Mouse (Mus musculus) stomach, postnatal 0 days (tissue): ENCODE measurements around the gene Aven. TPM values are rescaled to one million over a fixed set of nuclear protein-coding genes. Genes with fewer than 3 reads are reported as not detected.
A peak's percentile ranks its signal among the peaks of the same experiment; 100 is the strongest.

Experiments used
- ATAC-seq: fragments of 200-750 bp; cut with Nextera tagmentation; 2 replicates; pipeline ENCODE4 v1.8.0; 2017; ENCODE audit not compliant: low FRiP score, low TSS enrichment
- DNase-seq: peaks from one replicate; pipeline ENCODE4 v3.0.0-alpha.2; 2016; ENCODE audit warnings: low spot score
- H3K27ac ChIP-seq: fragments of 300-500 bp; sonication (generic); replicated peaks from 2 replicates; pipeline ENCODE4 v1.5.1; 2014; ENCODE audit warnings: mild to moderate bottlenecking, control low read depth
- H3K27me3 ChIP-seq: fragments of 300-500 bp; sonication (generic); 2 replicates; pipeline ENCODE4 v1.6.1; 2014; ENCODE audit warnings: low read length; ENCODE audit not compliant: control insufficient read depth, insufficient read depth
- H3K36me3 ChIP-seq: fragments of 300-500 bp; sonication (generic); 2 replicates; pipeline ENCODE4 v1.6.1; 2014; ENCODE audit warnings: low read length, mixed read lengths; ENCODE audit not compliant: control insufficient read depth, insufficient read depth
- H3K4me1 ChIP-seq: fragments of 300-500 bp; sonication (generic); replicated peaks from 2 replicates; pipeline ENCODE4 v1.6.1; 2014; ENCODE audit warnings: antibody characterized with exemption; ENCODE audit not compliant: control insufficient read depth, insufficient read depth
- H3K4me2 ChIP-seq: fragments of 300-500 bp; sonication (generic); replicated peaks from 2 replicates; pipeline ENCODE4 v1.6.1; 2014; ENCODE audit warnings: low read depth, mild to moderate bottlenecking, control low read depth, moderate library complexity
- H3K4me3 ChIP-seq: fragments of 300-500 bp; sonication (generic); 2 replicates; pipeline ENCODE4 v1.5.1; 2014; ENCODE audit warnings: low read depth, low read length, control low read depth
- H3K9ac ChIP-seq: fragments of 300-500 bp; sonication (generic); 2 replicates; pipeline ENCODE4 v1.6.1; 2014; ENCODE audit warnings: mild to moderate bottlenecking, low read length, control low read depth, mixed read lengths
- H3K9me3 ChIP-seq: fragments of 300-500 bp; sonication (generic); 2 replicates; pipeline ENCODE4 v1.6.1; 2016; ENCODE audit warnings: low read length; ENCODE audit not compliant: control insufficient read depth
- CTCF ChIP-seq: IDR thresholded peaks from 2 replicates; pipeline ENCODE4 v1.5.1; 2016; ENCODE audit warnings: antibody characterized with exemption, low read depth, mild to moderate bottlenecking, moderate library complexity
- EP300 ChIP-seq: optimal IDR thresholded peaks from 2 replicates; pipeline ENCODE3; 2016; ENCODE audit warnings: antibody characterized with exemption
- WGBS: fragments of 180-500 bp; shearing (Covaris S2); extraction: QIAGEN DNeasy Blood & Tissue Kit; methylation state at CpG from one replicate; pipeline ENCODE4 v1.1.7; 2014; 5-methylcytosine and 5-hydroxymethylcytosine counted together
- polyA plus RNA-seq: library from polyadenylated mRNA; unstranded; fragments of >200 nt; fragmentation: Nextera tagmentation; extraction: Ambion mirVana; gene quantifications from 2 replicates; pipeline ENCODE4 v1.2.1, GENCODE M21; 2015

Aven gene
- polyA plus RNA-seq, 1 experiment from 2014 or later, result 3.6 TPM

DNA sequence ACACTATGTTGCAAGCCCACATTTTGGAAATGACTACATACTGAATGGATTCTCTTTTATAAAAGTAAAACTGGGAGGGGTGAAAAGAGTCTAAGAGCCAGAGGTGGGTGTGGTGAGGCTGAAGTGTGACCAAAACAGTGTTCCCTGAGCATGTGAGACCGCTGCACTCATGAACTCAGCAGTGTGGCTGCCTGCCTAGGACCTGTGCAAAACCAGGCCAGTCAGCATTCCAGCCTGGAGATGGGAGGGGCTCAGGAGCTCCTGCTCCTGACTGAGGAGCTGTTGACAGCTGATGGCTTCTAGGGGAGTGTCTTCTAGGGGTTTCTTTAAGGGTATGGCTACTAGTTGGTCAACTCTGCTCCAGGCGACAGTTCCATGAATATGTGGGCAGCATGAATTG, 7.9 kb upstream of the Aven start:
- H3K9me3 ChIP-seq, result no peaks in the 10 kb centered on the region
- no peak for DNase-seq
- no peak overlapping the region for H3K9ac ChIP-seq
- 62% methylated on average over 2 of the region's 2 CpGs for WGBS
- ATAC-seq, result peak; percentile 49; the same call in 1 of the 2 replicates
- H3K4me2 ChIP-seq, result no peak overlapping the region
- H3K4me3 ChIP-seq, result no peak overlapping the region
- no peak overlapping the region for H3K27ac ChIP-seq
- no peaks in the 10 kb centered on the region for H3K4me1 ChIP-seq
- no peaks in the 10 kb centered on the region for H3K27me3 ChIP-seq
- no peaks in the 10 kb centered on the region for H3K36me3 ChIP-seq
- no peak for TF ChIP-seq CTCF
- no peak for TF ChIP-seq EP300

DNA sequence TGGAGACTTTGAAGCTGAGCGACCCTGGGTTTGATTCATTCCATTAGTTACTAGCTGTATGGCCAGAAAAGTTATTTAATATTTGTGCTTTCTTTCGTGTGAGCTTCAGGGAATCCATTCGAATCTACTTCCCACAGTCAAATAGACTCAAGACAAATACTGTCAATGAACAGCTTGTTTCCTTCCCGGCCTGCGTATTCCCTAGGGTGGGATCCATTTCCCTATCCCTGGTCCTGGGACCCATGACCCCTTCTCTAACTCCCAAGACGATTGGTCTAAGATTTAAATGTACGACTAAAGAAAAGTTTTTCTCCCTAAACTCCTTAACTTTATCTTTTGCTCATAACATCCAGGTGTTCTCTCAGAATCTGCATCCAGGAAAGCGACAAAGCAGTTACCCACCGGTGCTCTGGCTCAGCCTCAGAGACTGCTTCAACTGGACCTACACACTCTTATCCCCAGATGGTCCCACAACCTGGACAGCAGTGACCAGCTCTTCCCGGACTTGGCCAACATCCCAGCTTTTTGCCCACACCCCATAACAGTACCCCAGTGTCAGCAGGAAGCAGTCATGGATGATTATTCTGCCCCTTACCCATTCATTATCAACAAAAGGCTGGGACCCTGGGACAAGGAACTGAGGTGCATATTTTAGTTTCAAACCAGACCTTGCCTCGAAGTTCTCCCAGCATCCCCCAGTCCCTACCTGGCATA, 2.1 kb upstream of the Aven start:
- Histone ChIP-seq H3K9ac (no peak overlapping the region), H3K4me3 (no peak overlapping the region), H3K27me3 (no peaks in the 10 kb centered on the region), H3K4me2 (no peak overlapping the region), H3K36me3 (no peaks in the 10 kb centered on the region), H3K4me1 (0 out of 2 replicates have a peak, but pooled peaks cover 2% of the 10 kb centered on the region), H3K9me3 (no peaks in the 10 kb centered on the region), H3K27ac (no peak overlapping the region)
- TF ChIP-seq CTCF, result no peak
- no peak for TF ChIP-seq EP300
- DNase-seq, result no peak
- WGBS, result 77% methylated on average over 11 of the region's 11 CpGs
- no peak for ATAC-seq

DNA sequence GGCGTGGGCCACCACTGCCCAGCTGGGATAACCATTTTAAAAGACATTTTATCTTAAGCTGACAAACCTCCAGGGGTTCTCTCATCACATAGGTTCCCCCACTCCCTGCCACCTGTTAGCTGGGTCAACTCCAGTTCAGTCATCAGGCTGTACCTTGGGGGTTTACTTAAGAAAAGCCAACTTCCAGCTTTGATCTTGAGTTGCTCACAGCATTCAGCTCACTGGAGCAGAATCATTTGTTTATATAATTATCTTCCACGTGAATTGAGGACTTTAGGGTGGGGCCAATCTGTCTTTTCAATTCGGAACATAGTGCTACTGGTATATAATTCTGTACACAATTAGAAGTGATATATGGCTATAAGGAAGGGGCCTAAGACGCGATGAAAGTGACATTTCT, 1.1 kb upstream of the Aven start:
- no peaks in the 10 kb centered on the region for H3K36me3 ChIP-seq
- no peaks in the 10 kb centered on the region for H3K9me3 ChIP-seq
- H3K4me1 ChIP-seq, result 0 out of 2 replicates have a peak, but pooled peaks cover 2% of the 10 kb centered on the region
- H3K27me3 ChIP-seq, result no peaks in the 10 kb centered on the region
- ATAC-seq, result 0 out of 2 replicates have a peak, but pooled peaks have one; percentile 16
- 48% methylated on average over 5 of the region's 5 CpGs for WGBS
- DNase-seq, result no peak
- TF ChIP-seq CTCF (no peak), EP300 (no peak)
- H3K4me3 ChIP-seq, result no peak overlapping the region
- no peak overlapping the region for H3K9ac ChIP-seq
- no peak overlapping the region; the same call in 1 of the 2 replicates for H3K27ac ChIP-seq
- no peak overlapping the region for H3K4me2 ChIP-seq

GRCm38 (mm10) chr2:112492431-112492855, 321 bp upstream of the Aven start:
- Histone ChIP-seq H3K4me1 (0 out of 2 replicates have a peak, but pooled peaks cover 2% of the 10 kb centered on the region), H3K4me3 (peak overlapping the region; percentile 87), H3K4me2 (peak overlapping the region; percentile 81), H3K27ac (peak overlapping the region; percentile 100), H3K9ac (peak overlapping the region; percentile 99), H3K36me3 (no peaks in the 10 kb centered on the region), H3K27me3 (no peaks in the 10 kb centered on the region), H3K9me3 (no peaks in the 10 kb centered on the region)
- TF ChIP-seq CTCF, result no peak
- no peak for TF ChIP-seq EP300
- WGBS, result 5% methylated on average over 9 of the region's 9 CpGs
- DNase-seq (peak; percentile 19), ATAC-seq (no peak)

DNA sequence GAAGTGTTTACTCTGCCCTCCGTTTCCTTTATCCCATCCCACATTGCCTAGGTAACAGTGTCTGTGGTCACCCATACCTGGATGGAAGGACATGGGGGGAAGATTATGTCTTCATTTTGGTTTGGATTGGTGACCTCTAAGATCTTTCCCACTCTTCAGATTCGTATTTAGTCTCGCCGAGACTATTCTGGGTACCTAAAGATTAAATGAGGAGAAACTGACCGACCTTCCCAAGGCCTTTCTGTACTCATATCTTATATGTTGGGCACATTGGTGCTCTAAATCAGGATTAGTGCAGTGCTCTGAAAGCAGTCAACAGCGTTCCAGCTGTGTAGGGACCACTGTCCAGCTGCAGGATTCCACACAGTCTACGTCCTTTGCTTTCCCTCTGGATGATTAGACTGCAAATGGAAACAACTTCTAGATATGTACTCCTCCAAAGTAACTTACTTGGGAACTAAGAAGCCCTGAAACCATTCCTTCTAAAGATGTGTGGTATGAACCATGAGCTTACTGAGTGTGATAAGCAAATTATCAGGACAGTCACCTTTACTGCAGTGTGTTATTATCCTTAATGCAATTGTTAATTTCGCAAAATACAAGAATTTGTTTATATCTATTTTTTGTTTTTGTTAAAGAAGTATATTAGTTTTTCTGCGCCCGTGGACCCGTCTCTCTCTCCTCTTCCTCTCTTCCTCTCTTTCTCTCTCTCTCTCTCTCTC, 936 bp downstream of the Aven start:
- WGBS, result 35% methylated on average over 11 of the region's 11 CpGs
- H3K9ac ChIP-seq, result peak overlapping the region; percentile 99
- H3K27ac ChIP-seq, result peak overlapping the region; percentile 100
- no peaks in the 10 kb centered on the region for H3K36me3 ChIP-seq
- peak; percentile 7; the same call in 1 of the 2 replicates for ATAC-seq
- peak overlapping the region; percentile 87 for H3K4me3 ChIP-seq
- 0 out of 2 replicates have a peak, but pooled peaks cover 2% of the 10 kb centered on the region for H3K4me1 ChIP-seq
- no peaks in the 10 kb centered on the region for H3K9me3 ChIP-seq
- no peak for DNase-seq
- TF ChIP-seq CTCF, result no peak; the same call in 1 of the 2 replicates
- no peak for TF ChIP-seq EP300
- peak overlapping the region; percentile 81 for H3K4me2 ChIP-seq
- no peaks in the 10 kb centered on the region for H3K27me3 ChIP-seq
